In genomic region chr1:57376806-57377205, GRCm38 (mm10) we compare ENCODE assay signal across 9 mouse cellular contexts. TPM values are rescaled to one million over a fixed set of nuclear protein-coding genes. Genes with fewer than 3 reads are reported as not detected.
DNase-seq lines count a peak whose midpoint lies in the region; ATAC-seq lines count a peak whose summit lies in the region.
"Had no signal": no experiment of that assay in that cellular context is flagged by ENCODE, and none has a peak within 500 bp of the region (broad histone marks: within the 10 kb centered on the region; RNA-seq: fewer than 3 reads in every experiment).

No protein-coding gene starts in this region.

- no peak overlapping the region for H3K9ac ChIP-seq in heart, embryonic 15.5 days
- no peak overlapping the region for H3K9ac ChIP-seq in hindbrain, embryonic 16.5 days (ENCODE audit: low read depth, low read length)
- H3K9ac ChIP-seq in midbrain, embryonic 13.5 days (replicated peaks): no peak overlapping the region

- ATAC-seq in heart, embryonic 15.5 days (replicated peaks; ENCODE audit: insufficient number of reproducible peaks, insufficient read depth, low FRiP score, low read depth): no peak
- no peak for ATAC-seq in hindbrain, embryonic 16.5 days
- no peak for ATAC-seq in midbrain, embryonic 13.5 days

- peak overlapping the region; percentile 82 for H3K4me3 ChIP-seq in heart, embryonic 15.5 days
- H3K4me3 ChIP-seq in hindbrain, embryonic 16.5 days (ENCODE audit: low read length): peak overlapping the region; percentile 98
- peak overlapping the region; percentile 90 for H3K4me3 ChIP-seq in midbrain, embryonic 13.5 days (replicated peaks)

- no peaks in the 10 kb centered on the region for H3K36me3 ChIP-seq in heart, embryonic 15.5 days
- no peaks in the 10 kb centered on the region for H3K36me3 ChIP-seq in hindbrain, embryonic 16.5 days (ENCODE audit: control insufficient read depth, insufficient read depth, low read length)
- no peaks in the 10 kb centered on the region for H3K36me3 ChIP-seq in midbrain, embryonic 13.5 days

- H3K27ac ChIP-seq in heart, embryonic 15.5 days: no peak overlapping the region
- H3K27ac ChIP-seq in hindbrain, embryonic 16.5 days (ENCODE audit: low read depth, low read length): no peak overlapping the region
- H3K27ac ChIP-seq in midbrain, embryonic 13.5 days: no peak overlapping the region

- no peaks in the 10 kb centered on the region for H3K9me3 ChIP-seq in heart, embryonic 15.5 days (replicated peaks)
- H3K9me3 ChIP-seq in hindbrain, embryonic 16.5 days (ENCODE audit: control insufficient read depth, low read length): no peaks in the 10 kb centered on the region
- H3K9me3 ChIP-seq in midbrain, embryonic 13.5 days: no peaks in the 10 kb centered on the region

- H3K27me3 ChIP-seq in heart, embryonic 15.5 days: no peaks in the 10 kb centered on the region
- H3K27me3 ChIP-seq in hindbrain, embryonic 16.5 days (replicated peaks; ENCODE audit: control insufficient read depth, insufficient read depth, low read length): no peaks in the 10 kb centered on the region
- H3K27me3 ChIP-seq in midbrain, embryonic 13.5 days: no peaks in the 10 kb centered on the region
- H3K27me3 ChIP-seq: Patski had no signal

- H3K4me2 ChIP-seq in heart, embryonic 15.5 days: peak overlapping the region; percentile 84
- H3K4me2 ChIP-seq in hindbrain, embryonic 16.5 days (ENCODE audit: low read length): peak overlapping the region; percentile 49
- peak overlapping the region; percentile 78 for H3K4me2 ChIP-seq in midbrain, embryonic 13.5 days (replicated peaks)

- 54% methylated on average over 6 of the region's 6 CpGs for WGBS in heart, embryonic 15.5 days
- WGBS in hindbrain, embryonic 16.5 days: 71% methylated on average over 6 of the region's 6 CpGs
- WGBS in midbrain, embryonic 13.5 days: 72% methylated on average over 6 of the region's 6 CpGs

- intact Hi-C loops in heart, postnatal 10 days (cut with DNase I): no loop called here
- intact Hi-C loops in gastrocnemius, postnatal 14 days (cut with DNase I; ENCODE audit: low total_unique reads): no loop called here

- peaks cover 10% of the 10 kb centered on the region for H3K4me1 ChIP-seq in heart, embryonic 15.5 days (replicated peaks)
- peaks cover 13% of the 10 kb centered on the region for H3K4me1 ChIP-seq in hindbrain, embryonic 16.5 days (ENCODE audit: control insufficient read depth, insufficient read depth, low read depth, low read length)
- peaks cover 14% of the 10 kb centered on the region for H3K4me1 ChIP-seq in midbrain, embryonic 13.5 days (replicated peaks)

- no peak for DNase-seq in heart, postnatal 10 days
- peak; percentile 12 for DNase-seq in c-Kit-negative CD71-positive TER-119-positive erythroid progenitor cells, embryonic 14.5 days (ENCODE audit: low read depth, low spot score)
- DNase-seq in gastrocnemius, postnatal 14 days: no peak
- DNase-seq in urinary bladder, adult 2 months (ENCODE audit: low spot score): no peak
- no peak for DNase-seq in thymus, adult 18-20 months

RNA-seq across cellular contexts. Expression of gene 1700066M21Rik, which starts 0.6 kb away (rescaled TPM):
- polyA plus RNA-seq in heart, embryonic 15.5 days (2015; fragmentation: Nextera tagmentation; extraction: Ambion mirVana): 7.7 and 9.8 TPM in 2 replicates
- 1 to 10 TPM; 3.1 to 4.7 TPM for total RNA-seq in heart, postnatal 10 days (2021)
- 21.3 and 24.3 TPM in 2 replicates for polyA plus RNA-seq in hindbrain, embryonic 16.5 days (2015; fragmentation: Nextera tagmentation; extraction: Ambion mirVana)
- 14.1 and 14.3 TPM in 2 replicates for polyA plus RNA-seq in midbrain, embryonic 13.5 days (2015; fragmentation: Nextera tagmentation; extraction: Ambion mirVana)
- total RNA-seq in gastrocnemius, postnatal 14 days (2021): 1 to 10 TPM; 1.9 to 2.1 TPM
- polyA plus RNA-seq in urinary bladder, adult 2 months (2012; rRNA removed): 4.9 and 5.4 TPM in 2 replicates

RNA-seq across cellular contexts. Expression of gene Maip1, which starts 29.3 kb away (rescaled TPM):
- 14.0 and 15.0 TPM in 2 replicates for polyA plus RNA-seq in heart, embryonic 15.5 days (2015; fragmentation: Nextera tagmentation; extraction: Ambion mirVana)
- 10 to 100 TPM; 11.7 to 11.9 TPM for total RNA-seq in heart, postnatal 10 days (2021)
- 15.8 and 16.6 TPM in 2 replicates for polyA plus RNA-seq in hindbrain, embryonic 16.5 days (2015; fragmentation: Nextera tagmentation; extraction: Ambion mirVana)
- polyA plus RNA-seq in midbrain, embryonic 13.5 days (2015; fragmentation: Nextera tagmentation; extraction: Ambion mirVana): 18.6 and 19.1 TPM in 2 replicates
- total RNA-seq in gastrocnemius, postnatal 14 days (2021): 1 to 10 TPM; 7.1 to 8.3 TPM
- polyA plus RNA-seq in urinary bladder, adult 2 months (2012; rRNA removed): 8.5 and 8.6 TPM in 2 replicates

RNA-seq across cellular contexts. Expression of gene Tyw5, which starts 30.1 kb away (rescaled TPM):
- polyA plus RNA-seq in heart, embryonic 15.5 days (2015; fragmentation: Nextera tagmentation; extraction: Ambion mirVana): 16.9 and 19.0 TPM in 2 replicates
- total RNA-seq in heart, postnatal 10 days (2021): 10 to 100 TPM in 1 of 2 experiments, 1 to 10 TPM in 1; 8.1 to 11.8 TPM
- polyA plus RNA-seq in hindbrain, embryonic 16.5 days (2015; fragmentation: Nextera tagmentation; extraction: Ambion mirVana): 25.7 and 28.7 TPM in 2 replicates
- polyA plus RNA-seq in midbrain, embryonic 13.5 days (2015; fragmentation: Nextera tagmentation; extraction: Ambion mirVana): 20.1 and 25.4 TPM in 2 replicates
- total RNA-seq in gastrocnemius, postnatal 14 days (2021): 1 to 10 TPM; 3.7 to 4.0 TPM
- polyA plus RNA-seq in urinary bladder, adult 2 months (2012; rRNA removed): 26.1 and 30.2 TPM in 2 replicates
